Mouse (Mus musculus): ENCODE data around the gene Hdhd5. TPM values are rescaled to one million over a fixed set of nuclear protein-coding genes. Genes with fewer than 3 reads are reported as not detected.
A peak's percentile ranks its signal among the peaks of the same experiment; 100 is the strongest.

Gene Hdhd5
- 20.9 and 21.5 TPM in 2 replicates for total RNA-seq (2012; rRNA removed)
- total RNA-seq (2014; rRNA removed), result 11.4 and 12.5 TPM in 2 replicates
- 10.9 and 12.4 TPM in 2 replicates for polyA plus RNA-seq (2012; ENCODE audit: insufficient read length, low read depth)

DNA sequence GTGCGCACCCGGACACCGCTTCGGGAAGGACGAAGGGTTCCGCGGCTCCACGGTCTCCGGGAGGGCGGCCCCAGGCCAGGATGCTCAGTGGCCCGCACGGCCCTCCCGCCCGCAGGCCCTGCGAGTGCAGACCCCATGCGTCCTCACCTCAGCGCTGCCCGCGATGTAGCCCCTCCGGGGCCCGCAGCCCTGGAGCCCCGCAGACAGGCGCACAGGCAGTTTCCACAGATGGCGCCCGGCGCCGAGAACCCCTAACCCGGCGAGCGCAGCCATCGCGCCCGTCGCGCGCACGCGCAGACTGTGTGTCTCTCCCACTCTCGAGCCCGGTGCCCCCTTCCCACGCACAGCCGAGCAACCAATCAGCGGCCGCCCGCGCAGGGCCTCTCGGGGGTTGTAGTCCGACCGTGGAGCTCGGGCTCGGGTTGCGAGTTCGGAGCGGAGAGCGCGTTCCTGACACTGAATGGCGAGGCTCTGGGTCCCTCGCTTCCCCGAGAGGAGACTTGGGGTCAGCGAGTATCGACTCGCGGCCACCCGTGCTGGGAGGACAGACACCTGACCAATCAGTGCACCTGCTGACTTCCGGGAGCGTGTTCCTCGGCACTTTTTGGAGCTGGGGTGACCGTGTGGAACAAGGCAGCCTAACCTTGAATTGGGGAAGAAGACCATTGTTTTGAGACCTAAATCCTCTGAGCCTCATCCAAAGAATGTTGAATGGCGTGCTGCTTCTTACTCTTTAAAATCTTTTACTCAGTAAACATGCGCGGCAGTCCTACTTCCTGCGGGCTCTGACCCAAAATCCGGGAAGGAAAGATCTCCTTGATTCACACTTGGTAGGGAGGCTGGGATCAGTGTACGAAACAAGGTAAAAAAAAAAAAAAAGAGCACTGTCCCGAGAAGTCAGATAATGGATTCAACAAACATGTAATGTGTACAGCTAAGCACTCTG lies at the start of gene Hdhd5:
Gene Hdhd5 (minus strand): TSS at position 300 of the 946 bp plus-strand sequence.
- Histone ChIP-seq H3K4me1 (ENCODE audit: control insufficient read depth in 1 of 2, insufficient read depth in 2 of 2) (peaks cover 7 to 29% of the 10 kb centered on the region in 2 experiments), H3K4me2 (ENCODE audit: insufficient read depth, low read depth, poor library complexity, severe bottlenecking) (peak within 1 kb of the TSS; percentile 77), H3K36me3 (replicated peaks in 1 of 2; ENCODE audit: control insufficient read depth in 1 of 2, insufficient read depth in 1 of 2, low read length in 1 of 2) (peaks cover 2 to 12% of the 10 kb centered on the region in 2 experiments), H3K9me3 (replicated peaks; ENCODE audit: low read length) (no peaks in the 10 kb centered on the region), H3K9ac (ENCODE audit: insufficient read depth, low read depth) (peak within 1 kb of the TSS; percentile 78), H3K27me3 (replicated peaks) (no peaks in the 10 kb centered on the region), H3K79me2 (replicated peaks; ENCODE audit: control insufficient read depth, extremely low read depth, insufficient read depth, poor library complexity, severe bottlenecking) (no peaks in the 10 kb centered on the region; the same call in 1 of the 2 replicates), H3K27ac (ENCODE audit: insufficient read depth, low read depth) (no peak within 1 kb of the TSS), H3K4me3 (replicated peaks in 1 of 3; ENCODE audit: low read depth in 2 of 3, low read length in 2 of 3, poor library complexity in 1 of 3) (peak within 1 kb of the TSS; percentile 88 to 98 (median 97))
- in situ Hi-C loops (cut with MboI; ENCODE audit: low pct_ligation_motif_present, low pct_unique_long_range_greater_than_20kb, low sequenced_read_pairs) (loop anchor here (10.0 kb wide), 2 partner anchors 144 to 224 kb away; no protein-coding TSS in a partner anchor), dilution Hi-C loops (cut with MboI; ENCODE audit: extremely low pct_ligation_motif_present, extremely low pct_unique_long_range_greater_than_20kb, low sequenced_read_pairs) (no loop called here)
- peak; percentile 86 for DNase-seq (ENCODE audit: extremely low read depth)
- TF ChIP-seq TBP (conservative IDR thresholded peaks at IDR 0.05; ENCODE audit: low read depth, low read length) (no peak), SMC3 (IDR thresholded peaks at IDR 0.05; ENCODE audit: low read depth, low read length) (no peak), USF1 (IDR thresholded peaks at IDR 0.05; ENCODE audit: low read depth, low read length) (no peak), MYC (IDR thresholded peaks at IDR 0.05; ENCODE audit: low read depth, low read length) (0 out of 2 replicates have a peak, but pooled peaks have one; percentile 15), EP300 (IDR thresholded peaks at IDR 0.05; ENCODE audit: low read length) (no peak), IRF4 (IDR thresholded peaks at IDR 0.05; ENCODE audit: low read depth, low read length) (0 out of 2 replicates have a peak, but pooled peaks have one; percentile 8), PAX5 (IDR thresholded peaks at IDR 0.05; ENCODE audit: low read length) (no peak), USF2 (conservative IDR thresholded peaks at IDR 0.05; ENCODE audit: low read depth, low read length) (no peak), MAX (IDR thresholded peaks at IDR 0.05; ENCODE audit: low read length) (peak; percentile 45; the same call in 1 of the 2 replicates), CTCF (conservative IDR thresholded peaks at IDR 0.05 in 1 of 2, IDR thresholded peaks at IDR 0.05 in 1 of 2; ENCODE audit: low read depth in 2 of 2, low read length in 2 of 2) (no peak), KAT2A (IDR thresholded peaks at IDR 0.05; ENCODE audit: insufficient replicate concordance, low read length) (peak; percentile 72; the same call in 1 of the 2 replicates), RAD21 (IDR thresholded peaks at IDR 0.05; ENCODE audit: low read depth, low read length) (no peak; the same call in 1 of the 2 replicates), GABPA (IDR thresholded peaks at IDR 0.05; ENCODE audit: insufficient replicate concordance, low read depth, low read length) (no peak), CHD1 (IDR thresholded peaks at IDR 0.05; ENCODE audit: low read depth, low read length) (no peak; the same call in 1 of the 2 replicates), ZC3H11A (IDR thresholded peaks at IDR 0.05; ENCODE audit: low read depth, low read length) (no peak), BHLHE40 (IDR thresholded peaks at IDR 0.05; ENCODE audit: low read depth, low read length) (0 out of 2 replicates have a peak, but pooled peaks have one; percentile 29), POLR2AphosphoS2 (IDR thresholded peaks at IDR 0.05; ENCODE audit: low read depth, low read length) (peak; percentile 30; the same call in 1 of the 2 replicates), ETS1 (conservative IDR thresholded peaks at IDR 0.05; ENCODE audit: low read depth, low read length) (no peak), RCOR1 (conservative IDR thresholded peaks at IDR 0.05; ENCODE audit: low read depth, low read length) (no peak), ZNF384 (IDR thresholded peaks at IDR 0.05; ENCODE audit: low read depth, low read length) (no peak), JUN (IDR thresholded peaks at IDR 0.05; ENCODE audit: insufficient read depth, low read depth, low read length) (no peak), E2F4 (IDR thresholded peaks at IDR 0.05; ENCODE audit: insufficient replicate concordance, low read depth, low read length) (no peak), MAFK (IDR thresholded peaks at IDR 0.05; ENCODE audit: insufficient replicate concordance, low read length) (no peak), POLR2A (IDR thresholded peaks at IDR 0.05; ENCODE audit: low read depth, low read length) (peak; percentile 94), NRF1 (IDR thresholded peaks at IDR 0.05; ENCODE audit: low read depth, low read length) (peak; percentile 92), MAZ (IDR thresholded peaks at IDR 0.05; ENCODE audit: low read depth, low read length) (peak; percentile 82; the same call in 1 of the 2 replicates), TCF12 (IDR thresholded peaks at IDR 0.05; ENCODE audit: low read depth, low read length) (peak; percentile 76; the same call in 1 of the 2 replicates), ELF1 (IDR thresholded peaks at IDR 0.05; ENCODE audit: low read depth, low read length) (peak; percentile 76), ZKSCAN1 (IDR thresholded peaks at IDR 0.05; ENCODE audit: borderline replicate concordance, low read depth, low read length) (no peak), MXI1 (IDR thresholded peaks at IDR 0.05; ENCODE audit: low read depth, low read length) (peak; percentile 70), NELFE (IDR thresholded peaks at IDR 0.05; ENCODE audit: low read depth, low read length) (peak; percentile 82), MEF2A (IDR thresholded peaks at IDR 0.05; ENCODE audit: borderline replicate concordance, low read depth, low read length) (peak; percentile 30; the same call in 1 of the 2 replicates), HCFC1 (IDR thresholded peaks at IDR 0.05; ENCODE audit: low read depth, low read length) (peak; percentile 94), ZMIZ1 (IDR thresholded peaks at IDR 0.05; ENCODE audit: low read depth, low read length) (0 out of 2 replicates have a peak, but pooled peaks have one; percentile 60), UBTF (IDR thresholded peaks at IDR 0.05; ENCODE audit: low read depth, low read length) (peak; percentile 64; the same call in 1 of the 2 replicates), JUND (conservative IDR thresholded peaks at IDR 0.05; ENCODE audit: low read depth, low read length) (no peak)

All from CH12.LX (cell line).